Mouse (Mus musculus) left cerebral cortex, adult 18-20 months (tissue): ENCODE results near the gene Sec14l4. TPM values are rescaled to one million over a fixed set of nuclear protein-coding genes. Genes with fewer than 3 reads are reported as not detected.

Experiments used
- DNase-seq, 2 experiments: peaks; one replicate each; pipeline ENCODE4 v3.0.0; 2021 to 2022; ENCODE audit warnings: low spot score in 2 of 2, mixed read lengths in 1 of 2
- total RNA-seq, 2 experiments: library from RNA; stranded (reverse); gene quantifications; 2 replicates each; pipeline ENCODE4 v1.2.3; 2021

Gene Sec14l4
- total RNA-seq, 2 experiments from 2014 or later, result not detected

DNA sequence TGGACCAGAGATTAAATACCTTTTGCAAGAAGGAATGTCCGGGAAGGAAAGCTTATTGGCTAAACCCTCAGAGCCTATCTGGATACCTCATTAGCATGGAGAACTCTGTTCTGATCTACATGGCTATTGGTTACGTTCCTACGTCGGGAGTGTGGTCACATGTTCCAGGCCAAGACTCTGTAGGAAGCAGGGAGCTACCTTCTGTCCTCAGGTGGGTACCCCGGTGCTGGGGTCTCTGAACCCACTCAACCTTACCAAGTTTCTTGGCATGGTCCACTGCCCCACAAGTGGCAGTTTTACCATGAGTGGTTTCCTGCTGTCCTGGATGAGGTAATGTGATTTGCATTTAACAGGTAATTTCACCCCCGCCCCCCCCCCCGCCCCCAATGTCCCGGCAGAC is 4.2 kb upstream of the Sec14l4 start:
- no peak for DNase-seq

- peak; percentile 48 to 50 for DNase-seq
These were observed 3.5 kb upstream of the Sec14l4 start for GRCm38 (mm10) chr11:4027561-4028334.

DNA sequence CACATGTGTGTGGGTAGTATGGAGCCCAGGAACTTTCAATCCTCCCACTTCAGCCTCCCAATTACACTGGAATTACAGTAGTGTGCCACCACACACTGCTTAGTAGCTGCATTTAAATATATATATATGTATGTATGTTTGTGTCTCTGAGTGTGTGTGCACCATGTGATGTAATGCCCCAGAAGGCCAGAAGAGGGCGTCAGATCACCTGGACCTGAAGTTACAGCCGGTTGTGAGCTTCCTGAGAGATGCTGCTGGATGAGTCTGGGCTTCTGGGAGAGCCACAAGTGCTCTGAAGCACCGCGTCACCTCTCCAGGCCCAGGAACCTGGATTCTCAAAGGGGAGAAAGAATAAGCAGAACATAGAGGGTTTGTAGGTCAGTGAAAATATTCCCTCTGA is 1.9 kb upstream of the Sec14l4 start:
- no peak for DNase-seq

- no peak for DNase-seq
These were observed 699 bp downstream of the Sec14l4 start for GRCm38 (mm10) chr11:4031961-4032360.

DNA sequence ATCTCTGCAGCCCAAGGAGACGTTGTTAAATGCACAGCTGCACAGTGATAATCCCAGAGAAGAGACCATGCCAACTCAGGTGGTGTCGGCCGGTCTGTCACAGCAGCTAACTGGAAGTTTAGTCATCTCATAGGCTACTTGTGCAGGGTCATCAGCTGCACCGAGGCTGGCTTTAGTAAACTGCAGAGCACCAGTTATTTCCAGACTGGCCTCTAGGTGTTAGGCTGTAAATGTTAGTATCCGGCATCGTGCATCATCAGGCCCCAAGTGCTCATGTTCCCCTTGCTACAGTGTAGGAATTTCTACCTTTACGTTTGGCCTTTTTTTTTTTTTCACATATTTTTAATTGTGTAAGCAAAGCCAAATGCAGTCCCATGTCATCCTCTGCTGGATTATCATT is 2.2 kb downstream of the Sec14l4 start:
- DNase-seq, result no peak

DNA sequence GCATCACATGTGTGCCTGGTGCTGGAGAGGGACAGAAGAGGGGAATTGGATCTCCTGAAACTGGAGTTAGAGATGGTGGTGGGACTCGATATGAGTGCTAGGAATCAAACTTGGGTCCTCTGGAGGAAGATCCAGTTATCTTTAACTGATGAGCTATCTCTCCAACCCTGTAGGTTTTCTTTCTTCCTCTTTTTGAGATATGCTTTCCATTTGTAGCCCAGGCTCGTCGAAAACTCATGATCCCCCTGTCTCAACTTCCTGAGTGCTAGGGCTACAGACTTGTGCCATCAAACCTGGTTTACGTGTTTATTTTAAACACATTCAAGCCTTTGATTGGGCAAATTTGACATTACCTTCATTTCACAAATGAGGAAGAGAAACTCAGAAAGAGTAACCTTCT is 2.9 kb downstream of the Sec14l4 start:
- no peak for DNase-seq

- DNase-seq, result no peak
These were observed 4.0 kb downstream of the Sec14l4 start for GRCm38 (mm10) chr11:4035116-4035892.

- DNase-seq, result no peak
These were observed 4.7 kb downstream of the Sec14l4 start for GRCm38 (mm10) chr11:4035916-4036315.

DNA sequence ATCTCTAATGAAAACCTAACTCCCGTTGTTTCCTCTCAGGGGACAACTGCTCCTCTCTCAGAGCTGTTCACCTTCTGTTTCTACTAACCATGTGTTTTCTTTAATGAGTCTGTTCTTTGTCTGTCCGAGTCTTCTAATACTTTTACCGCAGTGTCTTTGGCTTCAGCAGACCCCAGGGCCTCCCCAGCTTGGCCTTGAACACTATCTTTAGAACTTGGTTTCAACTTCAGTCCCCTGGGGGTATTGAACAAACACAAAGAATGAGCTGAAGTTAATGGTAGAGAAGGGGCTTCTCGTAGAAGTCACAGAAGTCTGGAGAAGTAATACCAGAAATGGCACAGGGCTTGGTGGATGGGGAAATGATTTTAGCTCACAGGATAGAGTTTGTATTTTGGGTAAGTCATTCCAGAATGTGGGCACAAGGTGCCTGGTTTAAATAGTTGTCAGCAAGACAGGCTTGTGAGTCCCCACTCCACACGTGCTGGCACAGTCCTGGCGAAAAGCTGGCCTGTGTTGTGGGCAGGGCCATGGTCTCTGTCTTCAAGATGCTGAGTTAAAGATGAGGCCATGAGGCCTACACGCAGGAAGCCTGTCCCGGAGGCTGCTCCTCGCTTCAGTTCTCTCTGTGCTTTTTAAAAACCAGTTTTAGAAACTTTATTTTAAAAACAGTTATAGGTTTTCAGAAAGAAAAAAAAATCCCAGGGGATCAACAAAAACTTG is 5.3 kb downstream of the Sec14l4 start:
- DNase-seq, result no peak

GRCm38 (mm10) chr11:4039951-4040350 is 8.7 kb downstream of the Sec14l4 start:
- DNase-seq, result no peak

GRCm38 (mm10) chr11:4041123-4041625 is 9.9 kb downstream of the Sec14l4 start:
- no peak for DNase-seq

DNA sequence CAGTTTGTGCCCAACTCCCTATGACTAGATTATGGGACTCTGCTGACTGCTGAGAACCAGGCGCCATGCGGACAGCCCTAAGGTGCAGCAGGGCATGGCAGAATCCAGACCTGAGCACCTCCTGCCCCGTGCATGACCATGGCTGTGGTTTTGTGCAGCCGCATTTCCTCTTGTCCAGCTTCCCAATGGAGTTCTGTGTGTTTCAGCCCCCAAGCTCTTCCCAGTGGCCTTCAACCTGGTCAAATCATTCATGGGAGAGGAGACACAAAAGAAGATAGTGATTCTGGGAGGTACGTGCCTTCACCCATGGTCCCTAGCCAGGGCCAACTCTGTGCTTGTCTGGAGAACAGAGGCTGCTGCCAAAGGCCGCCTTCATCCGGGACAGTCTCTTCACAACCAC is 11.8 kb downstream of the Sec14l4 start:
- no peak for DNase-seq

GRCm38 (mm10) chr11:4046526-4046925 is 15.3 kb downstream of the Sec14l4 start:
- no peak for DNase-seq

DNA sequence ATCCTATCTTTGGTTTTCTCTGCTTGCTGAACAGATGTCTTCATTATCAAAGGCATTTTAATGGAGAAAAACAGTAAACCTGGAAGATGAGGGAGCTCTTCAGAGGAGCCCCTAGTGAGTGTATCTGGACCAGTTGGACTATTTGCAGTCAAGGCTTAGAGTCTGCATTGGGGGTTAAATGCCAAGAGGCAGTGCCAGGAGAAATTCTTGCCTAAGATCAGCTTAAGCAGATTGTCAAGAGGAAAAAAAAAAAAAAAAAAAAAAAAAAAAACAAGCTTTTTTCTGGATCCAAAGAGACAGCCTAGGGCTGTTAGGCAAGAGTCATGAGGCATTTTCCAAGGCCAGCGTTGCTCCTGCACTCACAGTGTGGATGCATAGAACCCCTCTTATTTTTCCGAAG is 16.5 kb downstream of the Sec14l4 start:
- no peak for DNase-seq

GRCm38 (mm10) chr11:4048438-4048837 is 17.2 kb downstream of the Sec14l4 start:
- no peak for DNase-seq

- DNase-seq, result peak; percentile 70 to 80
These were observed 22.3 kb downstream of the Sec14l4 start for GRCm38 (mm10) chr11:4053586-4053985.

DNA sequence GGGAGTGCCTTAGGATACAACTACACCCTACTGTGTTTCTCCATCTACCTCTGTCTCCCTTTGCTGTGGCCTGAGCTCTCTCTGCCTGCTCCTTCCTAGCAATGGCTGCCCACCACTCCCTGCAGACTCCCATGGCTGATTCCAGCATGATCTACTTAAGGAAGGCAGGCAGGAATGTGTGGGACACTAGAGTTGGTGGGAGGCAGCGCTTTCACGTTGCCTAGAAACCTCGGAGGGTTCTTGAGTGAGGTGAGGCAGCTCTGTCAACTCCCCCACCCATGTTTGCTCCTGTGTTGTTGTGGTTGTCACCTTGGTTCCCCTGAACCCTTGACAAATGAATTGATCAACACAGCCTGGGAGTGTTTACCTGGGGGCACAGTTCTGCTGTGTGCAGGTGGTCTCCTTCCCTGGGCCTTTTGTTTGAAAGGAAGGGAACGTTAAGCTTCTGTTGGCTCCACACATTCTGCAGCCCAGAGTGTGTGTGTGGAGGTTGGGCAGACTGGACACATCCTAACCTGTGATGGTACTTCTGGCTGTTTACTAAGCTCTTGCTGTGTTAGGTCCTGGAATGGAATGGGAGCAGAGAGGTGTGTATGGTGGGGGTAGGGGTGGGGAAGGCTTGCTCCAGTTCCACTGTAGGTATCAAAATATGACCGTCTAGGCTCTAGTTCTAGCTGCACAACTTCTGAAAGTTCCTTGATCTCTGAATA is 29.8 kb downstream of the Sec14l4 start:
- peak; percentile 12 to 14 for DNase-seq

DNA sequence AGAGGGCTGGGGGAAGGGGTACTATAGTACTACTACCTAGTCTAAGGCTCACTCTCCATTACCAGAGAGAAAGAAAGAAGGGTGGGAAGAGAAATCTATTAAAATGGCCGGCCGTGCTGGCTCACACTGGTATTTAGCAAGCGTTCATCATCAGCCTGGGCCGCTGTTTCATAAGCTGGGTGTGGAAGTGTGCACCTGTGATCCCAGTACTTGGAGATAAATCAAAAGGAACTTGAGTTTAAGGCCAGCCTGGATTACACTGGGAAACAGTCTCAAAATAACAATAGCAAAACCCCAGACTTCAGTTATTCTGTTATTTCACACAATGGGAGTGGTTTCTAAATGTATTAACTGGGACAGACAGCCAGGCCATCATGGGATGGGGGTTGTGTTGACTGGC is 31.3 kb downstream of the Sec14l4 start:
- no peak for DNase-seq

- DNase-seq, result no peak
These were observed 31.7 kb downstream of the Sec14l4 start for GRCm38 (mm10) chr11:4062981-4063380.

GRCm38 (mm10) chr11:4064627-4065122 is 33.4 kb downstream of the Sec14l4 start, which contains the start of gene Sec14l3:
TSS of gene Sec14l3 (plus strand) at chr11:4064841.
- no peak for DNase-seq

DNA sequence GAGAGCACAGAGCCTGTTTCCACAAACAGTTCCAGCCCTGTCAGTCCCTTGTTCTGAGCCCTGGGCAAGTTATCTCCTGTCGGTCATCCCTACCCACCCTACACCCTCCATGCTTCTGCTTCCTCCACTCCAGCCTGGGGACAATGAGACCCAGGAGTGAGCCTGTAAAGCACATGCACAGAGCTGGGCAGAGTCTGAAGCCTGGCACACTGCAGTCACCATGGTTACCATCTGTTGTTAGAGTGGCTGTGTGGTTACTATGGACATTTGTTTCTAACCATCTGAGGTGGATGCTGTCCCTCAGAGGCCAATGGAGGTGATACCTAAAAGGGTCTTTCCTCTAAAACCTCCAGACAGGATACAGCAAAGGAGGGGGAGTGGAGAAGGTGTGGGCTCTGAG is 38.4 kb downstream of the Sec14l4 start:
- DNase-seq, result no peak
